Mouse (Mus musculus) ES-Bruce4 (cell line): ENCODE data around the gene Mcrs1.
"Not testable (repeated sequence)": the region's sequence is repeated elsewhere in the genome, so short reads cannot be mapped to it uniquely, and the experiment has no call there.

Source experiments
- CTCF ChIP-seq: IDR thresholded peaks from one replicate; pipeline ENCODE4 v1.8.1; 2011; ENCODE audit warnings: low read depth, low read length
- POLR2A ChIP-seq: IDR thresholded peaks from one replicate; pipeline ENCODE4 v1.8.1; 2011; ENCODE audit warnings: low read length; ENCODE audit not compliant: insufficient read depth

- not testable (repeated sequence) for TF ChIP-seq POLR2A, CTCF
Observed at GRCm38 (mm10) chr15:99246736-99247135, 5.0 kb downstream of the Mcrs1 start.
